ENCODE assay signal across 9 mouse cellular contexts in the genomic region with DNA sequence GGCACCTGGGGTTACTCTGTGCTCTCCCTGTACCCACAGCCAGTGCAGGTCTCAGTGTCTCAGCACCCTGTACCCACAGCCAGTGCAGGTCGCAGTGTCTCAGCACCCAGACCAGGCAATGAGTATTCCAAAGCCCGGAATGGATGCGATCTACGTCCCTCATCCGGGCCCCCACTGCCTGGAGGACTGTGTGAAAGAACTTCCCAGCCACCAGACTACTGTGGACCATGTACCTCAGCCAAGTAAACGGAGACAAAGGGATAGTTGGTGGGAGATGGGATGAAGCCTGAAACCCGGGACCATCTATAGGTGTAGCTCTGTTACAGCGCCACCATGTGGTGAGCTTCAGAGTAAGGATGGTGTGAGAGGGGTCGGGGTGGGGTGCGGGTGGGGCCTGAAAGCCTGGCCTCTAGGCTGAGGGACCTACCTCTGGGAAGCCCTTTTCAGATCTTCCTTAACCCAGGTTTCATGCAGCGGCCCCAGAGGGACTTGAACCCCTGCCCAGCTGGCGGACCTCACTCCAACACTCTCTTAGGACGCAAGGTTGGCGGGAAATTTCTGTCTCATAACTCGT. TPM values are rescaled to one million over a fixed set of nuclear protein-coding genes. Genes with fewer than 3 reads are reported as not detected.
DNase-seq lines count a peak whose midpoint lies in the region; ATAC-seq and TF ChIP-seq lines count a peak whose summit lies in the region.
"Had no signal": no experiment of that assay in that cellular context is flagged by ENCODE, and none has a peak within 500 bp of the region (broad histone marks: within the 10 kb centered on the region; RNA-seq: fewer than 3 reads in every experiment).

No protein-coding gene starts in this region.

- no peak overlapping the region for H3K27ac ChIP-seq in heart, embryonic 13.5 days (replicated peaks)
- H3K27ac ChIP-seq in CH12.LX (ENCODE audit: insufficient read depth, low read depth) = no peak overlapping the region
- H3K27ac ChIP-seq in liver, embryonic 13.5 days = no peak overlapping the region
- H3K27ac ChIP-seq: macrophage had no signal

- DNase-seq in heart, postnatal 4 days = no peak
- no peak for DNase-seq in CH12.LX (ENCODE audit: extremely low read depth)
- peak; percentile 39 for DNase-seq in embryo, embryonic 10.5 days (ENCODE audit: low spot score)
- DNase-seq in liver, embryonic 13.5 days = no peak
- DNase-seq in gastrocnemius, postnatal 25 days = no peak
- no peak for DNase-seq in right cerebral cortex, adult 2 months (ENCODE audit: low spot score in 2 of 2)
- no peak for DNase-seq in right cerebral cortex, postnatal 10 days (ENCODE audit: low spot score in 2 of 2)

- no peaks in the 10 kb centered on the region for H3K36me3 ChIP-seq in heart, embryonic 13.5 days
- H3K36me3 ChIP-seq in CH12.LX (replicated peaks in 1 of 2; ENCODE audit: control insufficient read depth in 1 of 2, insufficient read depth in 1 of 2, low read length in 1 of 2) = no peaks in the 10 kb centered on the region
- no peaks in the 10 kb centered on the region for H3K36me3 ChIP-seq in liver, embryonic 13.5 days

- peak in 1 of 2 experiments; percentile 47; a peak in 2 of 4 replicates for TF ChIP-seq CTCF in CH12.LX (conservative IDR thresholded peaks at IDR 0.05 in 1 of 2, IDR thresholded peaks at IDR 0.05 in 1 of 2; ENCODE audit: low read depth in 2 of 2, low read length in 2 of 2)

- peaks cover 9% of the 10 kb centered on the region for H3K4me1 ChIP-seq in heart, embryonic 13.5 days
- peaks cover 14 to 29% of the 10 kb centered on the region in 2 experiments for H3K4me1 ChIP-seq in CH12.LX (ENCODE audit: control insufficient read depth in 1 of 2, insufficient read depth in 2 of 2)
- H3K4me1 ChIP-seq in liver, embryonic 13.5 days (replicated peaks) = peaks cover 10% of the 10 kb centered on the region

- WGBS in heart, embryonic 13.5 days = 47% methylated on average over 15 of the region's 15 CpGs
- 42% methylated on average over 15 of the region's 15 CpGs for WGBS in liver, embryonic 13.5 days (ENCODE audit: insufficient replicate concordance)

- H3K27me3 ChIP-seq in heart, embryonic 13.5 days (replicated peaks) = no peaks in the 10 kb centered on the region
- no peaks in the 10 kb centered on the region for H3K27me3 ChIP-seq in CH12.LX (replicated peaks)
- no peaks in the 10 kb centered on the region for H3K27me3 ChIP-seq in liver, embryonic 13.5 days

- in situ Hi-C loops in CH12.LX (cut with MboI; ENCODE audit: low pct_ligation_motif_present, low pct_unique_long_range_greater_than_20kb, low sequenced_read_pairs) = loop anchor here (5.0 to 25.0 kb wide), 3 partner anchors 39 to 631 kb away; a partner anchor contains a TSS

- dilution Hi-C loops in CH12.LX (cut with MboI; ENCODE audit: extremely low pct_ligation_motif_present, extremely low pct_unique_long_range_greater_than_20kb, low sequenced_read_pairs) = no loop called here

- ATAC-seq in heart, embryonic 13.5 days (ENCODE audit: extremely low read depth, insufficient number of reproducible peaks, low FRiP score, low TSS enrichment) = no peak
- ATAC-seq in liver, embryonic 13.5 days (ENCODE audit: low read depth) = peak; percentile 28

- TF ChIP-seq EP300 in CH12.LX (IDR thresholded peaks at IDR 0.05; ENCODE audit: low read length) = no peak

- TF ChIP-seq RAD21 in CH12.LX (IDR thresholded peaks at IDR 0.05; ENCODE audit: low read depth, low read length) = peak; percentile 15

- H3K9me3 ChIP-seq in heart, embryonic 13.5 days = no peaks in the 10 kb centered on the region
- H3K9me3 ChIP-seq in CH12.LX (replicated peaks; ENCODE audit: low read length) = no peaks in the 10 kb centered on the region
- H3K9me3 ChIP-seq in liver, embryonic 13.5 days (replicated peaks) = no peaks in the 10 kb centered on the region

- no peak overlapping the region for H3K4me3 ChIP-seq in heart, embryonic 13.5 days
- no peak overlapping the region for H3K4me3 ChIP-seq in CH12.LX (replicated peaks in 1 of 3; ENCODE audit: low read depth in 2 of 3, low read length in 2 of 3, poor library complexity in 1 of 3)
- H3K4me3 ChIP-seq in liver, embryonic 13.5 days (replicated peaks) = no peak overlapping the region

- TF ChIP-seq POLR2A in CH12.LX (IDR thresholded peaks at IDR 0.05; ENCODE audit: low read depth, low read length) = no peak

- no peak overlapping the region for H3K9ac ChIP-seq in heart, embryonic 13.5 days
- H3K9ac ChIP-seq in CH12.LX (ENCODE audit: insufficient read depth, low read depth) = no peak overlapping the region
- H3K9ac ChIP-seq in liver, embryonic 13.5 days = no peak overlapping the region

- peak overlapping the region; percentile 45 for H3K4me2 ChIP-seq in heart, embryonic 13.5 days
- H3K4me2 ChIP-seq in CH12.LX (ENCODE audit: insufficient read depth, low read depth, poor library complexity, severe bottlenecking) = no peak overlapping the region
- peak overlapping the region; percentile 41 for H3K4me2 ChIP-seq in liver, embryonic 13.5 days

- no peaks in the 10 kb centered on the region for H3K79me2 ChIP-seq in CH12.LX (replicated peaks; ENCODE audit: control insufficient read depth, extremely low read depth, insufficient read depth, poor library complexity, severe bottlenecking)

TF ChIP-seq in CH12.LX, 34 proteins besides CTCF, POLR2A, EP300 and RAD21:
- TF ChIP-seq MEF2A (IDR thresholded peaks at IDR 0.05; ENCODE audit: borderline replicate concordance, low read depth, low read length) = no peak
- TF ChIP-seq ZKSCAN1 (IDR thresholded peaks at IDR 0.05; ENCODE audit: borderline replicate concordance, low read depth, low read length) = no peak
- no peak for TF ChIP-seq BHLHE40 (IDR thresholded peaks at IDR 0.05; ENCODE audit: low read depth, low read length)
- TF ChIP-seq USF2 (conservative IDR thresholded peaks at IDR 0.05; ENCODE audit: low read depth, low read length) = no peak
- no peak for TF ChIP-seq GABPA (IDR thresholded peaks at IDR 0.05; ENCODE audit: insufficient replicate concordance, low read depth, low read length)
- TF ChIP-seq IRF4 (IDR thresholded peaks at IDR 0.05; ENCODE audit: low read depth, low read length) = no peak
- peak; percentile 36 for TF ChIP-seq SMC3 (IDR thresholded peaks at IDR 0.05; ENCODE audit: low read depth, low read length)
- no peak for TF ChIP-seq E2F4 (IDR thresholded peaks at IDR 0.05; ENCODE audit: insufficient replicate concordance, low read depth, low read length)

RNA-seq across cellular contexts. Expression of a gene that starts 38.0 kb away (rescaled TPM):
- polyA plus RNA-seq in heart, embryonic 13.5 days (2015; fragmentation: Nextera tagmentation; extraction: Ambion mirVana) = 62.2 and 73.4 TPM in 2 replicates
- 10 to 100 TPM; 46.0 to 47.7 TPM for total RNA-seq in heart, postnatal 4 days (2021)
- total RNA-seq in CH12.LX (2012; rRNA removed) (113 and 133 TPM in 2 replicates), CH12.LX (2014; rRNA removed) (136 and 142 TPM in 2 replicates)
- polyA plus RNA-seq in CH12.LX (2012; ENCODE audit: insufficient read length, low read depth) = 78.4 and 79.1 TPM in 2 replicates
- 247 and 315 TPM in 2 replicates for polyA plus RNA-seq in liver, embryonic 13.5 days (2015; fragmentation: Nextera tagmentation; extraction: Ambion mirVana)
- 10 to 100 TPM; 17.8 to 18.7 TPM for total RNA-seq in gastrocnemius, postnatal 25 days (2021)
